Mouse (Mus musculus) forebrain, embryonic 15.5 days (tissue): ENCODE measurements around the gene Ap1m2. TPM values are rescaled to one million over a fixed set of nuclear protein-coding genes. Genes with fewer than 3 reads are reported as not detected.
A peak's percentile ranks its signal among the peaks of the same experiment; 100 is the strongest.
"Not testable (repeated sequence)": the region's sequence is repeated elsewhere in the genome, so short reads cannot be mapped to it uniquely, and the experiment has no call there.

Experiments
- ATAC-seq: fragments of 200-750 bp; cut with Nextera tagmentation; replicated peaks from 2 replicates; pipeline ENCODE4 v1.8.0; 2017; ENCODE audit warnings: mild to moderate bottlenecking, moderate TSS enrichment, moderate library complexity
- H3K27ac ChIP-seq: fragments of 300-500 bp; sonication (generic); replicated peaks from 2 replicates; pipeline ENCODE4 v1.5.1; 2015; ENCODE audit warnings: mild to moderate bottlenecking, inconsistent platforms
- H3K27me3 ChIP-seq: fragments of 300-500 bp; sonication (generic); 2 replicates; pipeline ENCODE4 v1.6.1; 2015; ENCODE audit warnings: inconsistent platforms
- H3K36me3 ChIP-seq: fragments of 300-500 bp; sonication (generic); 2 replicates; pipeline ENCODE4 v1.6.1; 2015; ENCODE audit warnings: mild to moderate bottlenecking, inconsistent platforms
- H3K4me1 ChIP-seq: fragments of 300-500 bp; sonication (generic); 2 replicates; pipeline ENCODE4 v1.6.1; 2015; ENCODE audit warnings: inconsistent platforms
- H3K4me2 ChIP-seq: fragments of 300-500 bp; sonication (generic); replicated peaks from 2 replicates; pipeline ENCODE4 v1.6.1; 2015; ENCODE audit warnings: mild to moderate bottlenecking, inconsistent platforms
- H3K4me3 ChIP-seq: fragments of 300-500 bp; sonication (generic); 2 replicates; pipeline ENCODE4 v1.5.1; 2015; ENCODE audit warnings: mild to moderate bottlenecking, inconsistent platforms
- H3K9ac ChIP-seq: fragments of 300-500 bp; sonication (generic); replicated peaks from 2 replicates; pipeline ENCODE4 v1.6.1; 2015; ENCODE audit warnings: mild to moderate bottlenecking, inconsistent platforms
- H3K9me3 ChIP-seq: fragments of 300-500 bp; sonication (generic); 2 replicates; pipeline ENCODE4 v1.6.1; 2016; ENCODE audit warnings: inconsistent platforms
- WGBS: fragments of 180-500 bp; shearing (Covaris S2); methylation state at CpG from one replicate; pipeline ENCODE4 v1.1.7; 2015; ENCODE audit warnings: mixed read lengths; 5-methylcytosine and 5-hydroxymethylcytosine counted together
- polyA plus RNA-seq: library from polyadenylated mRNA; unstranded; fragments of >200 nt; fragmentation: Nextera tagmentation; extraction: Ambion mirVana; gene quantifications from 2 replicates; pipeline ENCODE4 v1.2.1, GENCODE M21; 2015

Ap1m2 gene
- polyA plus RNA-seq, 1 experiment from 2014 or later, result 1.1 TPM

GRCm38 (mm10) chr9:21266889-21267288 lies 45.2 kb downstream of the Ap1m2 start:
- Histone ChIP-seq H3K9me3 (no peaks in the 10 kb centered on the region), H3K27ac (no peak overlapping the region), H3K4me2 (no peak overlapping the region), H3K36me3 (peaks cover 46% of the 10 kb centered on the region), H3K27me3 (no peaks in the 10 kb centered on the region), H3K4me3 (no peak overlapping the region), H3K9ac (no peak overlapping the region), H3K4me1 (peaks cover 21% of the 10 kb centered on the region)
- WGBS, result 90% methylated on average over 5 of the region's 5 CpGs
- ATAC-seq, result no peak

- Histone ChIP-seq H3K36me3 (peaks cover 33% of the 10 kb centered on the region), H3K4me1 (peaks cover 21% of the 10 kb centered on the region), H3K9ac (peak overlapping the region; percentile 92), H3K27ac (peak overlapping the region; percentile 70; the same call in 1 of the 2 replicates), H3K4me3 (peak overlapping the region; percentile 84), H3K4me2 (peak overlapping the region; percentile 82), H3K9me3 (no peaks in the 10 kb centered on the region), H3K27me3 (no peaks in the 10 kb centered on the region)
- 5% methylated on average over 11 of the region's 11 CpGs for WGBS
- no peak; the same call in 1 of the 2 replicates for ATAC-seq
Measured at GRCm38 (mm10) chr9:21265611-21266010, 46.5 kb downstream of the Ap1m2 start.

- peak within 1 kb of the TSS; percentile 70 for H3K27ac ChIP-seq
- peak; percentile 97 for ATAC-seq
- peaks cover 28% of the 10 kb centered on the region for H3K36me3 ChIP-seq
- peak within 1 kb of the TSS; percentile 82 for H3K4me2 ChIP-seq
- H3K4me1 ChIP-seq, result peaks cover 21% of the 10 kb centered on the region
- no peaks in the 10 kb centered on the region for H3K9me3 ChIP-seq
- WGBS, result under 1% methylated on average over 49 of the region's 49 CpGs
- H3K9ac ChIP-seq, result peak within 1 kb of the TSS; percentile 92
- H3K27me3 ChIP-seq, result no peaks in the 10 kb centered on the region
- H3K4me3 ChIP-seq, result peak within 1 kb of the TSS; percentile 84
Measured at GRCm38 (mm10) chr9:21265000-21265561, 47.1 kb downstream of the Ap1m2 start, which contains the start of gene Atg4d. TSS of gene Atg4d (plus strand) at chr9:21265293.

- Histone ChIP-seq H3K27me3 (no peaks in the 10 kb centered on the region), H3K27ac (peak overlapping the region; percentile 56), H3K9me3 (no peaks in the 10 kb centered on the region), H3K36me3 (peaks cover 23% of the 10 kb centered on the region), H3K4me1 (peaks cover 21% of the 10 kb centered on the region), H3K9ac (peak overlapping the region; percentile 92), H3K4me3 (peak overlapping the region; percentile 84), H3K4me2 (peak overlapping the region; percentile 82)
- ATAC-seq, result no peak; the same call in none of the 2 replicates
- WGBS, result 13% methylated on average over 17 of the region's 17 CpGs
Measured at GRCm38 (mm10) chr9:21264272-21264999, 47.7 kb downstream of the Ap1m2 start.

- 64% methylated on average over 2 of the region's 2 CpGs for WGBS
- peaks cover 18% of the 10 kb centered on the region for H3K4me1 ChIP-seq
- no peak overlapping the region for H3K27ac ChIP-seq
- H3K4me2 ChIP-seq, result no peak overlapping the region
- no peak overlapping the region for H3K4me3 ChIP-seq
- peaks cover under 1% of the 10 kb centered on the region; the same call in 1 of the 2 replicates for H3K36me3 ChIP-seq
- no peak overlapping the region for H3K9ac ChIP-seq
- H3K27me3 ChIP-seq, result no peaks in the 10 kb centered on the region
- ATAC-seq, result no peak
- no peaks in the 10 kb centered on the region for H3K9me3 ChIP-seq
Measured at GRCm38 (mm10) chr9:21261831-21262230, 50.3 kb downstream of the Ap1m2 start.

- WGBS, result 78% methylated on average over 6 of the region's 6 CpGs
- no peak for ATAC-seq
- H3K9me3 ChIP-seq, result no peaks in the 10 kb centered on the region
- no peak overlapping the region for H3K4me2 ChIP-seq
- no peak overlapping the region for H3K9ac ChIP-seq
- H3K27ac ChIP-seq, result no peak overlapping the region
- peaks cover 6% of the 10 kb centered on the region for H3K4me1 ChIP-seq
- H3K27me3 ChIP-seq, result no peaks in the 10 kb centered on the region
- no peaks in the 10 kb centered on the region for H3K36me3 ChIP-seq
- no peak overlapping the region for H3K4me3 ChIP-seq
Measured at GRCm38 (mm10) chr9:21260491-21261040, 51.6 kb downstream of the Ap1m2 start.

GRCm38 (mm10) chr9:21256349-21256748 lies 55.8 kb downstream of the Ap1m2 start:
- not testable (repeated sequence) for H3K27me3 ChIP-seq, H3K4me1 ChIP-seq, H3K4me3 ChIP-seq, ATAC-seq, H3K9ac ChIP-seq, H3K27ac ChIP-seq, H3K9me3 ChIP-seq, H3K36me3 ChIP-seq, H3K4me2 ChIP-seq
- WGBS, result 84% methylated on average over 4 of the region's 4 CpGs

- Histone ChIP-seq H3K27ac (no peak overlapping the region), H3K4me2 (no peak overlapping the region), H3K36me3 (no peaks in the 10 kb centered on the region), H3K9me3 (no peaks in the 10 kb centered on the region), H3K9ac (no peak overlapping the region), H3K4me3 (no peak overlapping the region), H3K27me3 (peaks cover 11% of the 10 kb centered on the region), H3K4me1 (no peaks in the 10 kb centered on the region)
- ATAC-seq, result no peak; the same call in 1 of the 2 replicates
Measured at GRCm38 (mm10) chr9:21254690-21255089, 57.4 kb downstream of the Ap1m2 start.

- no peak overlapping the region for H3K27ac ChIP-seq
- peaks cover 42% of the 10 kb centered on the region for H3K27me3 ChIP-seq
- H3K4me1 ChIP-seq, result peaks cover 3% of the 10 kb centered on the region
- H3K4me3 ChIP-seq, result no peak overlapping the region
- 74% methylated on average over 13 of the region's 13 CpGs for WGBS
- no peaks in the 10 kb centered on the region for H3K36me3 ChIP-seq
- H3K9me3 ChIP-seq, result no peaks in the 10 kb centered on the region
- no peak overlapping the region for H3K9ac ChIP-seq
- H3K4me2 ChIP-seq, result no peak overlapping the region
- ATAC-seq, result no peak
Measured at GRCm38 (mm10) chr9:21251116-21251735, 60.9 kb downstream of the Ap1m2 start.

GRCm38 (mm10) chr9:21250509-21250908 lies 61.6 kb downstream of the Ap1m2 start:
- 60% methylated on average over 2 of the region's 2 CpGs for WGBS

GRCm38 (mm10) chr9:21249629-21250508 lies 62.3 kb downstream of the Ap1m2 start:
- H3K4me3 ChIP-seq, result no peak overlapping the region
- ATAC-seq, result no peak
- 48% methylated on average over 17 of the region's 17 CpGs for WGBS
- no peaks in the 10 kb centered on the region for H3K36me3 ChIP-seq
- H3K4me1 ChIP-seq, result peaks cover 9% of the 10 kb centered on the region
- no peak overlapping the region for H3K4me2 ChIP-seq
- H3K27me3 ChIP-seq, result peaks cover 55% of the 10 kb centered on the region
- H3K9me3 ChIP-seq, result no peaks in the 10 kb centered on the region
- H3K27ac ChIP-seq, result no peak overlapping the region
- H3K9ac ChIP-seq, result no peak overlapping the region

More at GRCm38 (mm10) chr9:21250509-21250908, 61.6 kb downstream of the Ap1m2 start:
- H3K4me3 ChIP-seq, result no peak overlapping the region
- no peak overlapping the region for H3K27ac ChIP-seq
- H3K9me3 ChIP-seq, result no peaks in the 10 kb centered on the region
- H3K4me1 ChIP-seq, result peaks cover 3% of the 10 kb centered on the region
- no peak overlapping the region for H3K4me2 ChIP-seq
- no peak for ATAC-seq
- no peak overlapping the region for H3K9ac ChIP-seq
- no peaks in the 10 kb centered on the region for H3K36me3 ChIP-seq
- peaks cover 49% of the 10 kb centered on the region for H3K27me3 ChIP-seq
